Mouse (Mus musculus) brain, embryonic 18.5 days (tissue): ENCODE data around the gene Pip4p1.
"Not testable (repeated sequence)": the region's sequence is repeated elsewhere in the genome, so short reads cannot be mapped to it uniquely, and the experiment has no call there.

Experiments used
- DNase-seq: peaks from one replicate; pipeline ENCODE4 v3.0.0-alpha.2; 2012; ENCODE audit warnings: low read depth, low spot score

Gene Pip4p1

DNA sequence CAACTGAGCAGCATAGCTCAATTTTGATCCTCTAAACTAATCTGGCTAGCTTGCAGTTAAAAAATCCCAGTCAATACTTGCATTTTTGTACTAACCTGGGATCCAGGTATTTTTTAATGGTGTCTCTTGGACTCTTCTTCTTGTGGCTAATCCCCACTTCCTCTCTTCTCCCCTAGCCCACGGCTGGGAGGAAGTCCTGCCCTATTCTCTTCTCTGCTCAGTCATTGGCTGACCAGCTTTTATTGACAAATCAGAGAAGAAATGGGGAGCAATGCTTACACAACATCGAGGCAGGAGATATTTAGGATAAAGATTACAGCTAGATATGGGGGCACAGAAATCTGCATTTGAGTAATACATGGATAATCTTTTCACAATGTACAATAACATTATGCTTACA is 8.3 kb upstream of the Pip4p1 start:
- DNase-seq: no peak

DNA sequence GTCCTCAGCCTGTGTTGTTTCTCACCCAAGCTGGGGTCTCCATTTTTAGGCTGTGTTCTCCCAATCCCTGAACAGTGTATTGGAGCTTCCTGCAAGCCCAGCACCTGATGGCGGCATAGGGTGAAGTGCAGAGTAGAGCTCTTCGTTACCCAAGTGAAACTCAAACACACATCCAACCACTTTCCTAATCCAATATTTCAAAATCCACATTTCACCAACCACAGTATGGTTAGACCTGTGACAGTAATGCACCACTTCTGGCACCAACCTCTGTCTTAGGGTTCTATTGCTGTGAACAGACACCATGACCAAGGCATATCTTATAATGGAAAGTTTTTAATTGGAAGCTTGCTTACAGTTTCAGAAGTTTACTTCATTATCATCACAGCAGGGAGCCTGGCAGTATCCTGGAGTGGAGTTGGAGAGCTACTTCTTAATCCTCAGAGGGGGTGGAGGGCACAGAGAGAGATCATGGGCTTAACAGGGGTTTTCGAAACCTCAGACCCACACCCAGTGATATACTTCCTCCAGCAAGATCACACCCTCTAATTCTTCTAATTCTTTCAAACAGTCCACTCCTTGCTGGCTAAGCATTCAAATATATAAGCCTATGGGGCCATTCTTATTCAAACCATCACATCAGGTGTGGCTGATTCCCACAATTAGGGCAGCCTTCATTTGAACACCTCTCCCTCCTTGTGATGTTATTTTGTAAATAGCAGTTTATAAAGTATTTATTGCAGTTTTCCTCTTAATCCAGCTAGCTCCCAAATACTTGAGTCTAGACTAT is 7.7 kb upstream of the Pip4p1 start:
- no peak for DNase-seq

DNA sequence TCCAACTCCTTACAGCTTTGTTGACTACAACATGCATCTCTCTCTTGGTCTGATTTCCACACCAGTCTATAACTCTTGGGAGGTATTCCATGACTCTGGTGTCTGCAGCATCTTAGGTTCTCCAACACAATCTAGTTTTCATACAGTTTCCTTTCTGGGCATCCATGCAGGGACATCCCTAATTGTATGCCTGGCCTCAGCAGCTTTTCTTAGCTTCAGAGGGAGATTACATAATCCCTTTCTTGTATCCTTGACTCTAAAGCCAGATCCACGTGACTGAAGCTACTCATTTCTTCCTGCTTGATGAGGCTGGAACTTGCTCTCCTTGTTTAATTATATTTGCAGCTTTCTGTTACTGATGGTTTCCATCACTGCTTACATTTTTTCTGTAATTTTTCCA is 6.0 kb upstream of the Pip4p1 start:
- no peak for DNase-seq

DNA sequence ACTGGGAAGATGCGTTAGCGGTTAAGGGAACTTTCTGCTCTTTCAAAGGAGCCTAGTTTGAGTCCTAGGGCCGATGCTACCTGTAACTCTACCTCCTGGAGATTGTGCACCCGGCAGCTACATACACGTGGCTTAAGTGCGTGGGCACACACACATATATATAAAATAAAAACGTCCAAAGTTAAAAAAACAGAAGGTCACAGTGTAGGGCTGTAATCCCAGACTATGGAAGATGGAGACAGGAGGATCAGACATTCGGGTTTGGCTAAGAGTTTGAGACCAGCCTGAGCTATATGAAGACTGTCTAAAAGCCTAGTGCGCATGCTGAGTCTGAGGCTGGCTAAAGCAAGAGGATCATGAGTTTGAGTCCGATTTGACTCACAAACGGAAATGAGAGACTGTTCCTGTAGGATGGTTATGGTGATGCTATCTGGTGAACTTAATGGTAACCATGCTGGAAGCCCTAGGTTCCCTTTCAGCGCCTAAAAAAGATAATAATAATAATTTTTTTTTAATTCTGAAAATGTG is 901 bp upstream of the Pip4p1 start:
- no peak for DNase-seq

DNA sequence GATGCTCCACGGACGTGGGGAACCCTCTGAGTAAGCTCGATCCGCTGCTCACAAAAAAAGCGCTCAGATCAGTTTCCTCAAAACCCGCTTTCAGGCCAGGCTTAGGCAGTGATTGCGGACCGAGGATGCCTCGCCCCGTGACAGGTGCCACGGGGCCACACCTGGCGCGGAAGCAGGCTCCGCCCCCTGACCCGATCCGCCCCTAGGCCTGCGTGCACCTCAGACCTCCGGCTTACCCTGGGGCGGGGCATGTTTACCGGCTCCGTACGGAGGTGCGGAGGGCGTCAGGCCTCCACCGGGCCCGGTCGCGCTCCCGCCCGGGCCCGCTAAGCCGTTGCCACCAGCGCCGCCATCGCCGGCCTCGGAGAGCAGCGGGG is 291 bp downstream of the Pip4p1 start:
- DNase-seq: no peak

DNA sequence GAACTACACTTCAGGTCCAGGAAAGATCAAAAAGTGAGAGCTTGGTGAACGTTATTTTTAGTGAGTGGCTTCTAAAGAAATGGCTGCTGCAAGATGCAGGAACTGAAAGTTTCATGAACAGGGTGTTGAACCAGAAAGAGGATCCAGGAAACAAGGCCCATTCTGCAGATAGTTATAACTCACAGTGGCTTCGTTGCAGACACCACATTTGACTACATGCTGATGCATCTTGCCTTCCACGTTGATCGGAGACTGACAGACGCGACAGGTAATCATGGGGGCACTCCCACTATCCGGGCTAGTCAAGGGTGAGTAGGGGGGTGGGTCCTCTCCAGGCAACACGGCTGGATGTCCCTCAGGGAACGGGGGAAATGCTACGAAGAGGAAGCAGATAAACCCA is 705 bp downstream of the Pip4p1 start:
- DNase-seq: no peak

DNA sequence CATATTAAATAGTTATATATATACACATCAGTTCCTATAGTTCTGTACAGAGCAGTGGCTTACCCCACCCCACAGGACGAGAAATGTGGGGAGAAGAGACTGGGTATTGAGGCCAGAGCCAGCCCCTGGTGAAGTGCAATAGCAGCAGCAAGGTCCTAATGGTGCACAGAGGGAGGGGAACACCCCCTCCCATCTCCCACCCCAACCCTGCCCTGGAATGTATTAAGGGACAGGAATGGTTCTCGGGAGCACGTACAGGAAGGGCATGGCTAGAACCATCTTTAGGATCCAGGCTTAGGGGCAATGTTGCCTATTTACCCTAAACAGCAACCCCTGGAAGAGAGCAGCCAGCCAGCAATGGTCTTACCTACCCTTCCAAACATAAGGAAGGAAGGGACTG is 3.3 kb downstream of the Pip4p1 start:
- DNase-seq: no peak

DNA sequence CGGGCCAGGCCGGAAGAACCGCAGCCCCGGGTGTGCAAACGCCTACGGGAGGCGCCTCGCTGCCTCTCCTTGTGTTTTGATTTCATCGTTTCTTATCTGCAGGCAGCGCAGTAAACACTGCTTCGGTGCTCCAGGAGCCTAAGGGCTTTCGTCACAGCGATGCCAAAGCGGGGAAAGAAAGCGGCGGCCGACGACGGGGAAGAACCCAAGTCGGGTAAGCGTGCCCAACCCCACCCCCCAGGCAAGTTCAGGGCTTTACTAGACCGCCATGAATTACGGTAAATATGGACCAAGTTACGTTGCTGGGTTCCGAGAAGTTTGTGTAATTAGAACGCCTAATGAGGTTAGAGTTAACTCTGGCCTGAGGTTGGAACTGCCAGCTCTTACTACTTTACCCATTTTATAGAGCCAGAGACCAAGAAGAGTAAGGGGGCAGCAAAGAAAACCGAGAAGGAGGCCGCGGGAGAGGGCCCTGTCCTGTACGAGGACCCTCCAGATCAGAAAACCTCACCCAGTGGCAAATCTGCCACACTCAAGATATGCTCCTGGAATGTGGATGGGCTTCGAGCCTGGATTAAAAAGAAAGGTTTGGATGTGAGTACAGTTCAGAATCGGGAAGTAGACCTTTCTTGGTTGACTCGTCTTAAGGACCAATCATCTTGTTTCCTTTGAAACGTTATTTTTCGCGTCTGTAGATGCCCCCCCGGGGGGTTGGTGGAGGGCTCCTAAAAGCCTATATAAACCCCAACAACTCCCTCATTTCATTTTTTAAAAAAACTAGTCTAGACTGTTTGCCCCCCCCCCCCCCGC is 5.3 kb downstream of the Pip4p1 start:
- no peak for DNase-seq

DNA sequence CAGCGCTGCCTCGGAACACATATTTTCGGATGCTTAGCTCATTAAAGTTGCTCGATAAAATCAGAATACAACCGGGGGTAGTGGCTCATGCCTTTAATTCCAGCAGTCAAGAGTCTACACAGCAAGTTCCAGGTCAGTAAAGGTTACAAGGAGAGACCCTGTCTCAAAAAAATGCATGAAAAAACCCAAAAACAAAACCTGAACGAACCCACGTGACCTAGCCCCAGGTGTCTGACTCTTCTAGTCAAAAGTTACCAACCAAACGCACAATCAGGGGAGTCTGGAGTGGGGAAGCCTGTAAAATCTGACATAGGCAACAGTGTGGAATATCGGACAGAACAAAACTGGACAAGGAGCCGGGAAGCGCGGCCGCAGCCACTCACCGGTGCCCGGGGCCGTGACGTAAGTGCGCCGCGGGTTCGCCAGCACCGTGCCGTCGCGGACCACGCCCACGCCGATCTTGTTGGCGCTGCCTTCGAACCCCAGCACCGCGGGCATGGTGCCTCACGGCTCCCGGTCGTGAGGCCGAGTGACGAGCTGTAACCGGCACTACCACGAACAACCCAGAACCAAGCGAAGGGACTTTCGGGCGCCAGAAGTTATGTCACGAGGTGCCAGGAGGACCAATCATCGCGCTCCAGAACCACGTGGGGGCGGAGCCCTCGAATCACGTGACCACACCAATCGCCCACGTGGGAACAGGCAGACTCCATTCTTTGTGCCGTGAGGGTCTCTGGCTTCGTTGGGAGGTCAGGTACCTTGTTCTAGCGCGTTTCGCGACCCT is 6.2 kb downstream of the Pip4p1 start, which contains the start of the genes Osgep and Apex1:
Gene Osgep (minus strand): TSS at position 613 of the 784 bp plus-strand sequence.
Gene Apex1 (plus strand): TSS at position 688 of the 784 bp plus-strand sequence.
- peak; percentile 91 for DNase-seq

DNA sequence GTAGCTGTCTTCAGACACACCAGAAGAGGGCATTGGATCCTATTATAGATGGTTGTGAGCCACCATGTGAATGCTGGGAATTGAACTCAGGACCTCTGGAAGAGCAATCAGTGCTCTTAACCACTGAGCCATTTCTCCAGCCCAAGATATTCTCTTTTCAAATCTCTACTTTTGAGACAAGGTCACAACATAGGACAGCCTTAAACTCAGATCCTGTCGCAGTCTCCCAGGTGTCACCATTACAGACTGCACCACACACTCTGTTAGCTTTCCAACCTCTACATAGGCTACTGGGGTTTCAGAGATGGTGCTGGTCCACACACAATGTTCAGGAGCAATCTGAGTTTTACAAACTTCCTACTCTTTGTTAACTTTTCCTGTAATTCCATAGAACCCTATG is 7.2 kb downstream of the Pip4p1 start:
- DNase-seq: not testable (repeated sequence)

DNA sequence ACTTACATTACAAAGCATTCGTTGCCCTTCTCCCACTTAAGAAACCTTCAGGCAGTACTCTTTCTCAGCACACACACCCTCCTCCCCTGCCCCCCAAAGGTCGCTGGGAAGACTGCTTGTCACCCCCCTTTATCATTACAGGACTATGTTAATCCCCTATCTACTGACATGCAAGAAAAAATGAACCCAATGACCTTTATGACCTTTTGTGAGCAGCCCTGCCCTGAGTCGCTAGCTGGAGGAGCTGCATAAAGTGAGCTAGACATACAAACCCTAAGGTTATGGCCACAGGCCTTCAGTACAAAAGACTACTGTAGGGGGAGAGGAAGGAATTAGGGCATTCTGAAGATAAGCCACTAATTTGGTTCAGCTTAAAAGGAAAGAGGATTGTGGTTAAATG is 19.3 kb downstream of the Pip4p1 start:
- no peak for DNase-seq

DNA sequence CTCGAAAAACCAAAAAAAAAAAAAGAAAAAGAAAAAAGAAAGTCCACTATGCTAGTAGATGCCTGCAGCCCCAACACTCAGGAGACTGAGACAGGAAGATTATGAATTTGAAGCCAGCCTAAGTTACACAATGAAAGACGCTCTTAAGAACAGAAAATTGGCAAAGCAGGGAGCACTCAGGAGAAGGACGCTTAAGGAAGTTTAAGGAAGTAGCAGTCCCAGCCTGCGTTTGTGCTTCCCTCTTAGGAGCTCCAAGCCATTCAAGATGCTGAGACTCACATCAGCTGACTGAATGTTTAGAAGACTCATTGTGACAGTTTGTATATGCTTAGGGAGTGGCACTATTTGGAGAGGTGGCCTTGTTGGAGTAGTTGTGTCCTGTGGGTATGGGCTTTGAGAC is 22.5 kb downstream of the Pip4p1 start:
- no peak for DNase-seq

DNA sequence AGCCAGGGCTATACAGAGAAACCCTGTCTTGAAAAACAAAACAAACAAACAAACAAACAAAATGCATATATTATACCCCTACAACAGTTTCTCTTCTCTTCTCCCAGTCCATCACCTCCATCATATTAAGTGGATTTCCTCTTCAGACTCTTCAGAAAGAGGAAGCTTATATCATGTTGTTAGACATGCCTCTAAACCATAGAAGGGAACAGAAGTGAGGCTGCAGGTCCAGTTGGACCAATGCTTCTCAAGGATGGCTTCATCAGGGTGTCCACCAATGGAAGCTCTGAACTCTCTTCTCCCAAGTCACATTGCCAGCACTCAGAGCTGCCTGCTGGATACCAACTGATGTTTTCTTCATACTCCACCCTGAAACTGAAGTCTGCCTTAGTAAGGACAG is 25.3 kb downstream of the Pip4p1 start:
- not testable (repeated sequence) for DNase-seq

DNA sequence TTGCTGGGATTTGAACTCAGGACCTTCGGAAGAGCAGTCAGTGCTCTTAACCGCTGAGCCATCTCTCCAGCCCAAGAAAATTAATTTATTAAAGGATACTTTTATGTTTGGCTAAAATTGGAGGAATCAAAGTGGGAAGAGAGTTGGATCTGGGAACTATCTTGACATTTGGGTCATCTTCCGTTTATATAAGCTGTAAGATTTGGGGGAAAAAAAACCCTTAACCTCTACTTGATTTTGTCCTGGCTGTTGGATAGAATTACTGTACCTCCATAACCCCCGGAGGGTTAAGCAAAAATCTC is 25.9 kb downstream of the Pip4p1 start:
- no peak for DNase-seq

DNA sequence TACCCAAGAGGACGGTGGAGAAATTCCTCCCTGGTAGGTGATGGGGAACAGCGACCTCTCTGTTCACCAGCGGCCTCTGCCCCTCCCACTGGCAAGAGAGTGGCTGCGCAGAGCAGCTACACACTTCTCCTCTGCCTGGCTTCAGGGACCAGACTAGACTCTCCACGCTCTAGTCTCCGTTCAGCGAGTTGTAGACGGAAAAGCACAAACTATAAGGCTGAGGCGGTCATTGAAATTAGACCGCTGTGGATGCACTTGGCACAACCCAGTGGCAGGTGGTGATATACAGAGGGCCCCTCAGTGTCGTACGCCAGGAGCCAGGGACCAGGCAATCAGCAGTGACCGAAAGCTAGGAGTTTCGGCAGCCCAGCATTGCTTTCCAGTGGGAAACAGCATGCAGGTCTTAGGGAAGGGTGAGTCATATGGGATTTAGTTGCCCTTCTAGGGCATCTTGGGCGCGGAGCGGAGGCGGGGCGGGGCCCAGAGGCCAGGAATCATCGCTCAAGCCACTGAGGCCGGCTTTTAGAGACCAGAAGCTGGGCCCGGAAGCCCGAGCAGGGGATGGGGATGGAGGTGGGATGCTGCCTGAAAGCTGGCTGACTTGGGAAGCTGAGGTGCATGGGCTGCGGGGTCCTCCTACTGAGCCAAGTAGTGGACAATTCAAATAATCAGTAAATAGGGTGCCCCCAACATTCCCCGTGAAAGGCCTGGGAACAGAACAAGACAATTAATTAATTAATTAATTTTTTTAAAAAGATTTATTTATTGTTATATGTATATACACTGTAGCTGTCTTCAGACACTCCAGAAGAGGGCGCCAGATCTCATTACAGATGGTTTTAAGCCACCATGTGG is 26.5 kb downstream of the Pip4p1 start:
- DNase-seq: peak; percentile 24

DNA sequence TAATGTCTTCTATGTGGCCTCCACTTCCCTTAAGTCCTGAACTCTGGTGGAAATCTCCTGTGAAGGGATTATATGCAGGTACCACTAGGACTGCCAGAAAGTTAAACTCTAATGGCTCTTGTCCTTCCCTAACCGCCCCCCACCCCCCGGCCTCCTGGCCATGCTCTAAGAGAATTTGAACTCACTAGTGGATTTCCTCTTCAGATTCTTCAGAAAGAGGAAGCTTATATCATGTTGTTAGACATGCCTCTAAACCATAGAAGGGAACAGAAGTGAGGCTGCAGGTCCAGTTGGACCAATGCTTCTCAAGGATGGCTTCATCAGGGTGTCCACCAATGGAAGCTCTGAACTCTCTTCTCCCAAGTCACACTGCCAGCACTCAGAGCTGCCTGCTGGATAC is 32.7 kb downstream of the Pip4p1 start:
- DNase-seq: not testable (repeated sequence)

DNA sequence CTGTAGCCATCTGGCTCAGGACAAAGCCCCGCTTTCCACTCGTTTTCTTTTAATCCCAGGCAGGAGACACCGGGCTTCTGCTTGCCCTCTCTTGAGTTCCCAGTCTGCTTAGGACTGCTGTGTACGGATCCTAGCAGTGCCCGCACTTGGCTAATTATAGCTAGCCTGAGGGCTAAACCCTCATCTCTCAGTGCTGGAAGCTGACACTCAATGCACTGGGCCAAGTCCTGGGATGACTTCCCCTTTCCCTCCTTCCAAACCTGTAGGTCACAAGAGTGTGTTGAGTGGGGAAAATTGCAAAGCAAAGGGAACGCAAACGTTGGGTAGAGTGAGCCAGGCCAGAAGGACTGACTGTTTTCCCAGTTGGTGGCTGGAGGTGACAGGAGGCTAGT is 33.3 kb downstream of the Pip4p1 start, which contains the start of gene Klhl33:
Gene Klhl33 (minus strand): TSS at position 134 of the 392 bp plus-strand sequence.
- no peak for DNase-seq

DNA sequence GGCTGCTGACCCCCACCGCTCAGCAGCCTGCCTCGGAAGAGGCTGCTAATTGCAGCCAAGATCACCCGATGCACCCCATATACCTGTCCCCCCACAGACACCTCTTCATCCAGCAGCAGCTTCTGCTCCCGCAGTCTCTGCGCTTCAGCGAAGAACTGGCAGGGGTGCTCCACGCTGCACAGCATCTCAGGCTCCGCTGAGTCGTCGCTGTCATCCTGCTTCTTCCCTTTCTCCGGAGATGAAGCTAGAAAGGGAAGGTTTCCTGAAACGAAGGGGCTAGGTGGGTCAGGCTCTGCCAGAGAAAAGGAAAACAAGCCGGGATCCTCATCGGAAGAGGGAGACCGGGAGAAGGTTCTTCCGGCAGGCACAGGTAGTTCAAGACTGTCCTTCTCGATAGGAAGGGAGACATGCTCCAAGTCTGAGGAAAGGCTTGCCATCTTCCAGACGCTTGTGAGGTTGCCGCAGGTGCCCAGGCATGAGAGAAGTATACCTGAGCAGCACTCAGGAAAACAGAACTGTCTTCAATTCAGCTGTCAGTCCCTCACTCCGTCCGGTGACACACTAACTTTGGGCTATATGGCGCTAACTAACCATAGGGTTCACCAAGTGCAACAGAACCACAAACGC is 33.8 kb downstream of the Pip4p1 start:
- no peak for DNase-seq

DNA sequence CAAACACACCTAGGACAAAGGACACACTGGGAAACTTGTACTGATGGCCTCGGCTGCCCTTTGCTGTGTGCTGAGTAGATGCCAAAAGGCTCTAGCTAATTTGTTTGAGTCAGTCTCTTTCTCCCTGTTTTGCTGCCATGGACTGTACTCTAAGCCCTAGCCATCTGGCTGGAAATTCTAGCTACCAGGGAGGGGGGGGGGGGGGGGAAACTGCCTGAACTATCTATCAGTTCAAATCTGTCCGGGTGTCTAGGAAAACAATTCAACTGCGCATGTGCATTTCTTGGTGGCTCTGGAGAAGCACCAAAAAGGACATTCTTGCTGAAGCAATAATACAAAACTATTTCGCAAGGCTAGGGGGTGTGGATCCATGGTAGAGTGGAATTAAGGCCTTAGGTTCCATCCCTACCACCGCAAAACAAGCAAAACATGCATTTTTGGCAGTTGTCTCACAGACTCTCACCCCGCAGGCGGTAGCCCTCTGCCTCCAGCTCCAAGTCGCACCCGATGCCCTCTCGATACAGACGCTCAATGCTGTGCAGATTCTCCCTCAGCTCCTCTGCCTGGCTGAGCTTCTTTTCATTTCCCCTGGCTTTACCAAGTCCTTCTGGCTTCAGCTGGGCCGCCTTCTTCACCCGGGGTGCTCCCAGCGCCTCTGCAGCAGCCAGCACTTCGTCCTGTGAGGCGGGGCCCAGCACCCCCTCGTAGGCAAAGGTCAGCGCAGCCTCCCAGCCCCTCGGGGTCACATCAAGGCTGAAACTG is 34.5 kb downstream of the Pip4p1 start:
- DNase-seq: no peak

DNA sequence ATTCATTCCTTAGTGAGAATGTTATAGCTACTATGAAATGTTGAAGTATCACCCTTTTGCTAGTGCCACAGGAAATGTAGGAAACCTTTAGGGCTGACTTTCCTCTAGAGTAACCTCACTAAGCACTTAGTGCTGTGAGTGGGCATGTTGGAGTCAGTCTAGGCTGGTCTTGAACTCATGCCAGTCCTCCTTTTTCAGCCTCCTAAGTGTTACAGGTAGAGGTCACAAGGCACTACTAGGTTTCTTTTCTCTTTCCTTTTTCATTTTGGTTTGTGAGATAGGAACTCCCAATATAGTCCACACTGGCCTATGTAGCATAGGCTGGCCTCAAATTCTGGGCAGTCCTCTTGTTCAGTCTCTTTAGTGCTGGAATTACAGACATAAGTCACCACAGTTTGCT is 35.2 kb downstream of the Pip4p1 start:
- no peak for DNase-seq
